In the genomic region with DNA sequence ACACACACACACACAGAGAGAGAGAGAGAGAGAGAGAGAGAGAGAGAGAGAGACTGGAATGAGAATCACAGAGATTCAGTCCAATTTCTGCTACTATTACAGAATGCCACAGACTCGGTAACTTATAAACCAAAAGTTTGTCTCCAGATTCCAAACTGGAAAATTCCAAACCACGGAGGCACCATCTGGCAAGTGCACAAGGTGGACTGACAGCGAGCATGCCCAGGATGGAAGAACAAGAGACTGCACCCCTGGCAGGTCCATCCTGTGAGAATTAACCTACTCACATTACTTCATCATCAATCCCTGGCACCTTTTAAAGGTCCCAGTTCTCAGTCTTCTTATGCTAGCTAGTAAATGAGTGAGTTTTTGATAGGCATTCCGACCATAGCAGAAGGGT, we compare ENCODE assay signal across 13 mouse cellular contexts.
"Had no signal": no experiment of that assay in that cellular context is flagged by ENCODE, and none has a peak within 500 bp of the region (broad histone marks: within the 10 kb centered on the region; RNA-seq: fewer than 3 reads in every experiment).

No protein-coding gene starts in this region.

- H3K27me3 ChIP-seq: liver, embryonic 15.5 days; midbrain, embryonic 13.5 days; neural tube, embryonic 12.5 days; stomach, embryonic 15.5 days had no signal

- H3K4me2 ChIP-seq: liver, embryonic 11.5 days; liver, embryonic 15.5 days; midbrain, embryonic 13.5 days; neural tube, embryonic 12.5 days; stomach, embryonic 15.5 days had no signal

- H3K4me3 ChIP-seq: limb, embryonic 10.5 days; liver, embryonic 15.5 days; midbrain, embryonic 13.5 days; neural tube, embryonic 12.5 days; stomach, embryonic 15.5 days had no signal

- H3K9me3 ChIP-seq: limb, embryonic 10.5 days; liver, embryonic 15.5 days; midbrain, embryonic 13.5 days; neural tube, embryonic 12.5 days; stomach, embryonic 15.5 days had no signal

- H3K9ac ChIP-seq: liver, embryonic 15.5 days; midbrain, embryonic 13.5 days; neural tube, embryonic 12.5 days; stomach, embryonic 15.5 days had no signal

- ATAC-seq: hindbrain, postnatal 0 days; lung, postnatal 0 days; midbrain, embryonic 13.5 days had no signal

- DNase-seq: lung, adult 2 months; lung, postnatal 36 days; right cerebral cortex, postnatal 4 days; thymus, adult 2 months; thymus, postnatal 36 days had no signal

- H3K36me3 ChIP-seq: liver, embryonic 15.5 days; midbrain, embryonic 13.5 days; stomach, embryonic 15.5 days had no signal

- H3K4me1 ChIP-seq: liver, embryonic 15.5 days; midbrain, embryonic 13.5 days had no signal

- H3K27ac ChIP-seq: hindbrain, postnatal 0 days; limb, embryonic 10.5 days; liver, embryonic 15.5 days; midbrain, embryonic 13.5 days; neural tube, embryonic 12.5 days; stomach, embryonic 15.5 days had no signal
